Mouse (Mus musculus) bone marrow macrophage, adult 2 months (primary cell): ENCODE results near the gene Dis3.

ENCODE experiments used
- CTCF ChIP-seq: IDR thresholded peaks from 2 replicates; pipeline ENCODE4 v1.5.1; 2012; ENCODE audit warnings: low read depth, mild to moderate bottlenecking, low read length, moderate library complexity
- POLR2A ChIP-seq: IDR thresholded peaks from 2 replicates; pipeline ENCODE4 v1.6.1; 2012; ENCODE audit warnings: mild to moderate bottlenecking, low read depth, low read length, borderline replicate concordance

DNA sequence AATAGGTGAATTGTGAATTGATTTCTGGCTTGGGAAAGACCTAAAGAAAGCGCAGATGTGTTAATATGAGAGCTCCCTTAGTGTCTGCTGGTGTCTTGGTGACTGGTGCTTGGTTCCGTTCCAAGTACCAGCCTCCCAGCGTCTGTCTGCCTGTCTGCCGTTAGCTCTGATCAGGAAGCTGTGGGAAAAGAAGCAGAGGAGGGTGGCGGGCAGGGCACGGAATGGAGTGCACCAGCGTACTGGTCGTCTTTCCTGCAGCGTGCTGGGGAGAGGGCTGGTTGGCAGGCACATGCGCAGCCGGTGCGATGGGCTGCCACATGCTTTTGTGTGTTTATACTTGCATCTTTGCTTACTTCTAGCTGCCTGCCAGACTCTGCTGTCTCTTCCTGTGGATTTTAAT, 39.0 kb downstream of the Dis3 start:
- TF ChIP-seq POLR2A (no peak), CTCF (no peak)
